Mouse (Mus musculus) embryonic fibroblast, embryonic 13.5 days (primary cell): ENCODE data around the gene Twnk. TPM values are rescaled to one million over a fixed set of nuclear protein-coding genes. Genes with fewer than 3 reads are reported as not detected.

ENCODE experiments used
- H3K27ac ChIP-seq: 2 replicates; pipeline ENCODE4 v1.5.1; 2012; ENCODE audit warnings: low read length, control low read depth, inconsistent platforms; ENCODE audit not compliant: insufficient read depth
- H3K4me1 ChIP-seq: 2 replicates; pipeline ENCODE4 v1.6.1; 2011; ENCODE audit warnings: low read length; ENCODE audit not compliant: control insufficient read depth, insufficient read depth
- H3K4me3 ChIP-seq: 2 replicates; pipeline ENCODE4 v1.5.1; 2011; ENCODE audit warnings: mild to moderate bottlenecking, control low read depth, low read length; ENCODE audit not compliant: insufficient read depth
- CTCF ChIP-seq: IDR thresholded peaks from 2 replicates; pipeline ENCODE4 v1.5.1; 2011; ENCODE audit warnings: mild to moderate bottlenecking, control low read depth, low read length, moderate library complexity, borderline replicate concordance; ENCODE audit not compliant: insufficient read depth
- POLR2A ChIP-seq: IDR thresholded peaks from 2 replicates; pipeline ENCODE4 v1.6.1; 2011; ENCODE audit warnings: low read depth, mild to moderate bottlenecking, control low read depth, low read length, moderate library complexity
- polyA plus RNA-seq: library from polyadenylated mRNA; stranded (reverse); fragments of >200 nt; gene quantifications from 2 replicates; pipeline ENCODE4 v1.2.4, GENCODE M21; 2011; ENCODE audit warnings: low read depth; ENCODE audit not compliant: missing spikeins, insufficient read length

Twnk gene
- polyA plus RNA-seq, 1 experiment = 7.8 TPM

- Histone ChIP-seq H3K4me3 (no peak overlapping the region), H3K27ac (no peak overlapping the region), H3K4me1 (peaks cover 3% of the 10 kb centered on the region)
- TF ChIP-seq CTCF (no peak), POLR2A (no peak)
Measured at GRCm38 (mm10) chr19:45002301-45002700, 3.2 kb upstream of the Twnk start.

GRCm38 (mm10) chr19:45003740-45004516, 1.5 kb upstream of the Twnk start:
- TF ChIP-seq POLR2A (0 out of 2 replicates have a peak, but pooled peaks have one; percentile 1), CTCF (no peak)
- H3K27ac ChIP-seq = no peak overlapping the region
- H3K4me1 ChIP-seq = peaks cover 8% of the 10 kb centered on the region
- H3K4me3 ChIP-seq = no peak overlapping the region

DNA sequence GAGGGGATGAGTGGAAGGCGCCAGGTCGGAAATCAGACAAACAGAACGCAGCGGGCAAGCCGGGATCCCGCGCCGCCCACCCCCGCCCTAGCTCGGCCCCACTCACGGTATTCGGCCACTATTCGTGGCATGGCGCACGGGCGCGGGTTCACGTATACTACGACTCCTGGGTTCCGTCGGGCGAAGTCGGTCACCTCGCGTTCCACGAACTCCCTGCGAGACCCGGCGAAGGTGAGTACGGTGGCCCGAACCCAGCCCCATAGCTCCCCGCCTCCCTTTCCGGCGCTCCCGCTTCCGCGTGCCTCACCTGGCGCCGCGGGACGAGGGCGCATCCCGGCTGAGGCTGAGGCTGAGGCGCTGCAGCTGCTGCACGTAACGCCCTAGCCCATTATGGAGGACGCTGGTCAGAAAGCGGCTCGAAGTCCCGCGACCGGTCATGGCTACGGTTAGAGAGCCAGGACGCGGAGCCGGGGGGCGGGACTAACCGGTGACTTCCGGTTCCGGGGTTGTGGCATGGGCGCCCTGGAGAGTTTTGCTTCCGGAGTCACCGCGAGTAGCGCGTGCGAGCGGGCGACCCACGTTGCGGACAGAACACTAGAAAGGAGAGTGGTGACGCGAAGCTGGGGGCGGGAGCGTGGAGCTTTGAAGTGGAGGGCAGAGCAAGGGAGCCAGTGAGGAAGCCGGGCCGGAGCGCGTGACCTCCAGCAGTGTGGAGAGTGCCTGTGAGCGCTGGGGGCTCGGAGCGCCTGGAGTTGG, 672 bp downstream of the Twnk start, which contains the start of gene Mrpl43:
TSS of gene Mrpl43 (minus strand) at position 486 of the 756 bp plus-strand sequence.
- Histone ChIP-seq H3K4me3 (peak within 1 kb of the TSS; percentile 73), H3K4me1 (peaks cover 8% of the 10 kb centered on the region), H3K27ac (peak within 1 kb of the TSS; percentile 75)
- TF ChIP-seq POLR2A (no peak; the same call in none of the 2 replicates), CTCF (no peak)

GRCm38 (mm10) chr19:45007021-45007420, 1.6 kb downstream of the Twnk start:
- TF ChIP-seq CTCF = no peak
- peak; percentile 32; the same call in 1 of the 2 replicates for TF ChIP-seq POLR2A
- Histone ChIP-seq H3K27ac (peak overlapping the region; percentile 75), H3K4me1 (peaks cover 8% of the 10 kb centered on the region), H3K4me3 (peak overlapping the region; percentile 73)

GRCm38 (mm10) chr19:45007425-45008191, 2.1 kb downstream of the Twnk start:
- no peak for TF ChIP-seq POLR2A
- TF ChIP-seq CTCF = no peak

DNA sequence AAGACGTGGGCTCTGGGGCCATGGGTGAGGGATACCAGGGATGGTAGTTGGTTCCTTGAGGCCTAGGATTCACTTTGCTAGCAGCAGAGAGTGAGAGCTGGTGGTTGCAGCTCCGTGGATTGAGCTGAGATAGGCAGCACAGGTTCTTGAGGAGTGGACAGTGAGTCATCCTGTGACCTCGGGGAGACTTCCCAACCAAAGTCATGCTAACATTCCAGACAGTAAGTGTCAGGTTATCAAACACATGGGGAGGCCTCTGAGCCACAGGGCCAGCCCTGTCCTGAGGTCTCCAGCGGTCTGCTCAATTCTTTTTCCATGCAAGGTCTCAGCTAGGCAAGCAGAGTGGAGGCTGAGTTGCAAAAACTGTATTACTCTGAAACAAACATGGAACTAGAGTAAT, 5.2 kb downstream of the Twnk start:
- Histone ChIP-seq H3K27ac (no peak overlapping the region), H3K4me3 (no peak overlapping the region), H3K4me1 (peaks cover 12% of the 10 kb centered on the region)
- no peak for TF ChIP-seq CTCF
- no peak for TF ChIP-seq POLR2A

More at GRCm38 (mm10) chr19:45007425-45008191, 2.1 kb downstream of the Twnk start:
- Histone ChIP-seq H3K4me1 (peaks cover 8% of the 10 kb centered on the region), H3K27ac (no peak overlapping the region), H3K4me3 (peak overlapping the region; percentile 73)

GRCm38 (mm10) chr19:45012219-45012618, 6.8 kb downstream of the Twnk start:
- Histone ChIP-seq H3K4me1 (peaks cover 12% of the 10 kb centered on the region), H3K4me3 (no peak overlapping the region), H3K27ac (no peak overlapping the region)
- TF ChIP-seq POLR2A = no peak
- no peak for TF ChIP-seq CTCF

DNA sequence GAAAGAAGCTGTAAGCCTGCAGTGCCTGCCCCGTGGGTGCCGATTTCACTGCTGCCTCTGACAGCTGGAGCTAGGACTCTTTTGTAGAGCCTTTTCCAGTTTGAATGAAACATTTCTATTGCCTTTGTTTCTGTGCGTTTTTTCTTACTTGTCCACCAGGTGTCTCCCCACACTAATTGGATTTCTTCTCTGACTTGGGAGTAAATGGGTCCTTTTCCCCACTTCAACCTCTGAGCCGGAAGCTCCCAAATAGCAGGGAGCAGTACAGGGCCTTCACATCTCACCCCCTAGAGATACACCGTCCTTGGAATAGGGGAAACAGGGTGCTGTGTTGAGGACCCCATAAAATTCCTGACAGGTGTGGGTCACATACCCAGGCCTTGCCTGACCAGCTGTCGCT, 7.2 kb downstream of the Twnk start:
- H3K4me1 ChIP-seq = peaks cover 8% of the 10 kb centered on the region; the same call in 1 of the 2 replicates

DNA sequence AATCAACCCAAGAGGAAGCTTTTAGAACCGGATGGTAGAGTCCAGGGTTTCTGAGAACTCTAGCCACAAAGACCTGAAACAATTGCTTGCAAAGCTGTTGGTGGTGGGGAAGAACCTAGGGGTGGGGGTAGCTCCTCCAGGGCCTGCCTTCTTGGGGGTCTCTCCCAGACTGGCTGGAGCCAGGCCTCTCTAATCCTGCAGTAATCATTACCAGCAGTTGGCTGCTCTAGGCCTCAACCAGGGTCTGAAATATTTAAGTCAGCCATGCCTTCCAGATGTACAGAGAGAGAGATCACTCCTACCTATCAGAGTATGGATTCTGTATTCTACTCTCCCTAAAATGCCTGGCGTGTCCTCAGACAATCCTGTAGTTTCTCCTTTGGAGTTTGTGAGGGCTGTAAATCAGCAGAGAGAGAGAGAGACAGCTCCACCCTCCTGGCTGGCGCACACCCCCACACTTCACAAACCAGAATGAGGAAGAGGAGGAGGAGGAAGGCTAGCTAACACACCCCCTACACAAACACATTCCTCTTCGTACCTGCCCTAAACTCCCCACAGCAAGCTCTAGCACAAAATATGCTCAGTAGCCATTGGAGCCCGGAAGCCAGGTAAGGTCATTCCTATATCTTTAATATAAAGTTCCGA, 8.2 kb downstream of the Twnk start:
- Histone ChIP-seq H3K4me3 (no peak overlapping the region), H3K4me1 (0 out of 2 replicates have a peak, but pooled peaks cover 6% of the 10 kb centered on the region), H3K27ac (no peak overlapping the region)
- no peak for TF ChIP-seq CTCF
- no peak for TF ChIP-seq POLR2A

More for the DNA sequence above, 7.2 kb downstream of the Twnk start:
- Histone ChIP-seq H3K4me3 (no peak overlapping the region), H3K27ac (no peak overlapping the region)
- TF ChIP-seq CTCF (no peak), POLR2A (no peak)
